Mouse (Mus musculus) CH12.LX (cell line): ENCODE data around the gene Vps51. TPM values are rescaled to one million over a fixed set of nuclear protein-coding genes. Genes with fewer than 3 reads are reported as not detected.

Source experiments
- DNase-seq: peaks from one replicate; pipeline ENCODE4 v3.0.0-alpha.2; 2013; ENCODE audit errors: extremely low read depth
- H3K27ac ChIP-seq: 2 replicates; pipeline ENCODE4 v1.5.1; 2012; ENCODE audit warnings: low read depth, mild to moderate bottlenecking, control low read depth, moderate library complexity; ENCODE audit not compliant: insufficient read depth
- H3K27me3 ChIP-seq: replicated peaks from 2 replicates; pipeline ENCODE3; 2012; ENCODE audit warnings: inconsistent platforms
- H3K36me3 ChIP-seq, 2 experiments: replicated peaks in 1 of 2; 2 replicates each; pipeline versions ENCODE3 to v1.6.1; 2012; ENCODE audit warnings: inconsistent platforms in 1 of 2, low read length in 1 of 2, mild to moderate bottlenecking in 1 of 2, mixed read lengths in 1 of 2, moderate library complexity in 1 of 2; ENCODE audit not compliant: control insufficient read depth in 1 of 2, insufficient read depth in 1 of 2
- H3K4me1 ChIP-seq, 2 experiments: 2 replicates each; pipeline ENCODE4 v1.6.1; 2012; ENCODE audit warnings: inconsistent platforms in 1 of 2, moderate library complexity in 1 of 2; ENCODE audit not compliant: insufficient read depth in 2 of 2, control insufficient read depth in 1 of 2
- H3K4me2 ChIP-seq: 2 replicates; pipeline ENCODE4 v1.6.1; 2012; ENCODE audit warnings: low read depth, mild to moderate bottlenecking, control low read depth; ENCODE audit not compliant: poor library complexity, insufficient read depth, severe bottlenecking
- H3K4me3 ChIP-seq, 3 experiments: fragments of 150-350 bp in 1 of 3; sonication (generic) in 1 of 3; replicated peaks in 1 of 3; 2 replicates each; pipeline versions ENCODE3 to v1.5.1; 2011 to 2012; ENCODE audit warnings: low read depth in 2 of 3, low read length in 2 of 3, mild to moderate bottlenecking in 2 of 3, moderate library complexity in 2 of 3, control low read depth in 1 of 3, improper control_type of control experiment in 1 of 3, inconsistent platforms in 1 of 3, mixed read lengths in 1 of 3; ENCODE audit not compliant: poor library complexity in 1 of 3
- H3K79me2 ChIP-seq: replicated peaks from 2 replicates; pipeline ENCODE4 v1.6.1; 2012; ENCODE audit warnings: mild to moderate bottlenecking, moderate library complexity; ENCODE audit not compliant: control insufficient read depth, poor library complexity, insufficient read depth, severe bottlenecking; ENCODE audit errors: extremely low read depth
- H3K9ac ChIP-seq: 2 replicates; pipeline ENCODE4 v1.6.1; 2012; ENCODE audit warnings: low read depth, mild to moderate bottlenecking, control low read depth, moderate library complexity; ENCODE audit not compliant: insufficient read depth
- H3K9me3 ChIP-seq: replicated peaks from 2 replicates; pipeline ENCODE3; 2012; ENCODE audit warnings: low read length, inconsistent platforms, mixed read lengths
- BHLHE40 ChIP-seq: IDR thresholded peaks from 2 replicates; pipeline ENCODE4 v1.6.1; 2011; ENCODE audit warnings: mild to moderate bottlenecking, low read depth, low read length, improper control_type of control experiment
- CHD1 ChIP-seq: IDR thresholded peaks from 2 replicates; pipeline ENCODE4 v1.6.1; 2012; ENCODE audit warnings: low read depth, low read length, improper control_type of control experiment, inconsistent platforms
- CHD2 ChIP-seq: IDR thresholded peaks from 2 replicates; pipeline ENCODE4 v1.6.1; 2011; ENCODE audit warnings: low read length, improper control_type of control experiment
- CTCF ChIP-seq, 2 experiments: IDR thresholded peaks in 1 of 2; conservative IDR thresholded peaks in 1 of 2; 2 replicates each; pipeline ENCODE4 v1.5.1; 2011 to 2012; ENCODE audit warnings: low read depth in 2 of 2, low read length in 2 of 2, improper control_type of control experiment in 1 of 2, inconsistent platforms in 1 of 2, mild to moderate bottlenecking in 1 of 2, moderate library complexity in 1 of 2
- E2F4 ChIP-seq: IDR thresholded peaks from 2 replicates; pipeline ENCODE4 v1.6.1; 2011; ENCODE audit warnings: low read depth, low read length, improper control_type of control experiment; ENCODE audit not compliant: insufficient replicate concordance
- ELF1 ChIP-seq: IDR thresholded peaks from 2 replicates; pipeline ENCODE4 v1.6.1; 2014; ENCODE audit warnings: low read depth, mild to moderate bottlenecking, inconsistent platforms, low read length, improper control_type of control experiment
- EP300 ChIP-seq: IDR thresholded peaks from 2 replicates; pipeline ENCODE4 v1.6.1; 2011; ENCODE audit warnings: low read length, improper control_type of control experiment
- ETS1 ChIP-seq: conservative IDR thresholded peaks from 2 replicates; pipeline ENCODE4 v1.6.1; 2012; ENCODE audit warnings: low read depth, mild to moderate bottlenecking, inconsistent platforms, low read length, improper control_type of control experiment, moderate library complexity
- GABPA ChIP-seq: IDR thresholded peaks from 2 replicates; pipeline ENCODE4 v1.6.1; 2012; ENCODE audit warnings: low read depth, low read length, improper control_type of control experiment, inconsistent platforms; ENCODE audit not compliant: insufficient replicate concordance
- HCFC1 ChIP-seq: IDR thresholded peaks from 2 replicates; pipeline ENCODE4 v1.6.1; 2012; ENCODE audit warnings: low read depth, mild to moderate bottlenecking, inconsistent platforms, low read length, improper control_type of control experiment
- IRF4 ChIP-seq: IDR thresholded peaks from 2 replicates; pipeline ENCODE4 v1.6.1; 2014; ENCODE audit warnings: low read depth, mild to moderate bottlenecking, inconsistent platforms, low read length, improper control_type of control experiment
- JUN ChIP-seq: IDR thresholded peaks from 2 replicates; pipeline ENCODE4 v1.6.1; 2011; ENCODE audit warnings: low read depth, mild to moderate bottlenecking, low read length, improper control_type of control experiment, moderate library complexity; ENCODE audit not compliant: insufficient read depth
- JUND ChIP-seq: conservative IDR thresholded peaks from 2 replicates; pipeline ENCODE4 v1.6.1; 2011; ENCODE audit warnings: low read depth, low read length, improper control_type of control experiment
- KAT2A ChIP-seq: IDR thresholded peaks from 2 replicates; pipeline ENCODE4 v1.6.1; 2012; ENCODE audit warnings: low read length, improper control_type of control experiment, inconsistent platforms; ENCODE audit not compliant: insufficient replicate concordance
- MAFK ChIP-seq: IDR thresholded peaks from 2 replicates; pipeline ENCODE4 v1.6.1; 2011; ENCODE audit warnings: low read length, improper control_type of control experiment; ENCODE audit not compliant: insufficient replicate concordance
- MAX ChIP-seq: IDR thresholded peaks from 2 replicates; pipeline ENCODE4 v1.6.1; 2011; ENCODE audit warnings: low read length, improper control_type of control experiment
- MAZ ChIP-seq: IDR thresholded peaks from 2 replicates; pipeline ENCODE4 v1.6.1; 2012; ENCODE audit warnings: low read depth, mild to moderate bottlenecking, inconsistent platforms, low read length, improper control_type of control experiment, moderate library complexity
- MEF2A ChIP-seq: IDR thresholded peaks from 2 replicates; pipeline ENCODE4 v1.6.1; 2014; ENCODE audit warnings: low read depth, mild to moderate bottlenecking, inconsistent platforms, low read length, improper control_type of control experiment, borderline replicate concordance
- MYC ChIP-seq: IDR thresholded peaks from 2 replicates; pipeline ENCODE4 v1.6.1; 2011; ENCODE audit warnings: low read depth, mild to moderate bottlenecking, improper control_type of control experiment, low read length
- NELFE ChIP-seq: IDR thresholded peaks from 2 replicates; pipeline ENCODE4 v1.6.1; 2011; ENCODE audit warnings: low read depth, low read length, improper control_type of control experiment
- NRF1 ChIP-seq: IDR thresholded peaks from 2 replicates; pipeline ENCODE4 v1.6.1; 2014; ENCODE audit warnings: low read depth, mild to moderate bottlenecking, inconsistent platforms, low read length, improper control_type of control experiment, moderate library complexity
- PAX5 ChIP-seq: IDR thresholded peaks from 2 replicates; pipeline ENCODE4 v1.6.1; 2012; ENCODE audit warnings: low read length, inconsistent platforms, mixed read lengths
- POLR2A ChIP-seq: IDR thresholded peaks from 2 replicates; pipeline ENCODE4 v1.6.1; 2011; ENCODE audit warnings: low read depth, mild to moderate bottlenecking, improper control_type of control experiment, low read length
- POLR2AphosphoS2 ChIP-seq: IDR thresholded peaks from 2 replicates; pipeline ENCODE4 v1.6.1; 2011; ENCODE audit warnings: low read depth, low read length, improper control_type of control experiment
- RAD21 ChIP-seq: IDR thresholded peaks from 2 replicates; pipeline ENCODE4 v1.6.1; 2011; ENCODE audit warnings: low read depth, mild to moderate bottlenecking, low read length, improper control_type of control experiment, moderate library complexity
- RCOR1 ChIP-seq: conservative IDR thresholded peaks from 2 replicates; pipeline ENCODE4 v1.6.1; 2012; ENCODE audit warnings: low read depth, mild to moderate bottlenecking, inconsistent platforms, low read length, improper control_type of control experiment
- SIN3A ChIP-seq: IDR thresholded peaks from 2 replicates; pipeline ENCODE4 v1.6.1; 2012; ENCODE audit warnings: low read length, improper control_type of control experiment, inconsistent platforms
- SMC3 ChIP-seq: IDR thresholded peaks from 2 replicates; pipeline ENCODE4 v1.6.1; 2011; ENCODE audit warnings: low read depth, low read length, improper control_type of control experiment
- TBP ChIP-seq: conservative IDR thresholded peaks from 2 replicates; pipeline ENCODE4 v1.6.1; 2011; ENCODE audit warnings: low read depth, low read length, improper control_type of control experiment
- TCF12 ChIP-seq: IDR thresholded peaks from 2 replicates; pipeline ENCODE4 v1.6.1; 2014; ENCODE audit warnings: low read depth, mild to moderate bottlenecking, inconsistent platforms, low read length, improper control_type of control experiment
- UBTF ChIP-seq: IDR thresholded peaks from 2 replicates; pipeline ENCODE4 v1.6.1; 2012; ENCODE audit warnings: low read depth, mild to moderate bottlenecking, inconsistent platforms, low read length, improper control_type of control experiment, moderate library complexity
- USF1 ChIP-seq: IDR thresholded peaks from 2 replicates; pipeline ENCODE4 v1.6.1; 2014; ENCODE audit warnings: low read depth, mild to moderate bottlenecking, inconsistent platforms, low read length, improper control_type of control experiment
- USF2 ChIP-seq: conservative IDR thresholded peaks from 2 replicates; pipeline ENCODE4 v1.6.1; 2011; ENCODE audit warnings: low read depth, low read length, improper control_type of control experiment
- ZC3H11A ChIP-seq: IDR thresholded peaks from 2 replicates; pipeline ENCODE4 v1.6.1; 2012; ENCODE audit warnings: low read depth, mild to moderate bottlenecking, inconsistent platforms, low read length, improper control_type of control experiment
- ZKSCAN1 ChIP-seq: IDR thresholded peaks from 2 replicates; pipeline ENCODE4 v1.6.1; 2012; ENCODE audit warnings: low read depth, inconsistent platforms, low read length, improper control_type of control experiment, borderline replicate concordance
- ZMIZ1 ChIP-seq: IDR thresholded peaks from 2 replicates; pipeline ENCODE4 v1.6.1; 2012; ENCODE audit warnings: low read depth, mild to moderate bottlenecking, inconsistent platforms, low read length, improper control_type of control experiment
- ZNF384 ChIP-seq: IDR thresholded peaks from 2 replicates; pipeline ENCODE4 v1.6.1; 2012; ENCODE audit warnings: low read depth, low read length, improper control_type of control experiment, inconsistent platforms
- dilution Hi-C: fragments of 300-500 bp; cut with MboI; formaldehyde crosslinking; loops from 2 replicates; pipeline ENCODE4 v1.14.3; 2020; ENCODE audit warnings: low sequenced_read_pairs; ENCODE audit not compliant: extremely low pct_unique_long_range_greater_than_20kb, extremely low pct_ligation_motif_present
- in situ Hi-C: fragments of 300-500 bp; cut with MboI; formaldehyde crosslinking; loops from 3 replicates; pipeline ENCODE4 v1.14.3; 2019; ENCODE audit warnings: low sequenced_read_pairs, low pct_ligation_motif_present, low pct_unique_long_range_greater_than_20kb, mixed read lengths
- polyA plus RNA-seq: library from polyadenylated mRNA; unstranded; fragments of >175 nt; gene quantifications from 2 replicates; pipeline ENCODE4 v1.2.1, GENCODE M21; 2012; ENCODE audit warnings: low read depth; ENCODE audit not compliant: insufficient read length
- total RNA-seq, 2 experiments: library from RNA; depleted of rRNA; stranded (reverse); fragments of 300-350 nt in 1 of 2; fragments of >200 nt in 1 of 2; gene quantifications; 2 replicates each; pipeline ENCODE4 v1.2.3; 2012 to 2014

Gene Vps51
- total RNA-seq (2012; rRNA removed) (44.7 and 48.2 TPM in 2 replicates), total RNA-seq (2014; rRNA removed) (37.0 and 37.7 TPM in 2 replicates), polyA plus RNA-seq (44.1 and 51.2 TPM in 2 replicates)

DNA sequence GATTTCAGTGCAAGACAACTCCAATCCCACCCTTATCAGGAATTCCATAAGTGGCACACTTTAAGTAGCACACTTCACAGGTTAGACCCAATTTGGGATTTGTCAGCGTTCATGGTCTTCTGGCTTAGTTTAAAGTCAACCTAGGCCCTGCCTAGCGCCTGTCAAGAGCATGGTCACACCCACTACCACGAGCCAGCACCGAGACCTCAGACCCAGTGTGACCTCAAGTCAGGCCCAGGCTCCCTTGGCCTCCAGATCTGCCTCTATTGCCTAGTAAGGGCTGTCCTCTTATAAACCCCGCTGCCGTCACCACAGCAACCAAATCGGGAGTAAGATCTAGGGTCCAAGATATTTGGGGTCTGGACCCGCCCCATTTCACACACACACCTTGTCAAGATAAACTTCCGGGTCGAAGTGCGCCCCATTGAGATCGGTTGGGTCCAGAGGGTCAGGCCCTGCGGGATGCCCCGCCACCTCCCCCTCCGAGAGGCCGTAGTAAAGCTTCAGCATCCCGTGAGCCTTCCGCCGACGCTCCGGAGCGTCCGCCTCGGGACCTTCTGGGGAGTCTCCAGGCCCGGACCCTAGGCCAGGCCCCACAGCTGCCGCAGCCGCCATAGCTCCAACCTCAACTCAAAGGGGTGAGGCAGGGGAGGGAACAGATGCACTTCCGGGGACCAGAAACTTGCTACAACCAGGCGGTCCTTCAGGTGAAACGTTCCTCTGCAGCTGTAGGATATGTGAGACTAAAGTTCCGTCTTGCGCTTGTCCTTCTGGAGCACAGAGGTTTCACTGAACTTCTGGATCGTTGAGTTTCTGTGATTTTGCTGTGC lies at the start of gene Vps51:
Vps51 (minus strand) TSS at position 668 of the 830 bp plus-strand sequence.
- peak within 1 kb of the TSS; percentile 80 to 97 (median 97) for H3K4me3 ChIP-seq
- peak; percentile 93 for DNase-seq
- in situ Hi-C loops (no loop called here), dilution Hi-C loops (no loop called here)
- H3K4me2 ChIP-seq: peak within 1 kb of the TSS; percentile 92
- peaks cover 34 to 58% of the 10 kb centered on the region in 2 experiments for H3K36me3 ChIP-seq
- H3K79me2 ChIP-seq: peaks cover 20% of the 10 kb centered on the region
- peak within 1 kb of the TSS; percentile 90 for H3K9ac ChIP-seq
- H3K9me3 ChIP-seq: no peaks in the 10 kb centered on the region
- H3K27ac ChIP-seq: peak within 1 kb of the TSS; percentile 65; the same call in 1 of the 2 replicates
- H3K4me1 ChIP-seq: peaks cover 3 to 26% of the 10 kb centered on the region in 2 experiments
- no peaks in the 10 kb centered on the region for H3K27me3 ChIP-seq
- TF ChIP-seq RAD21: no peak
- TF ChIP-seq POLR2A: peak; percentile 72
- peak; percentile 85; the same call in 1 of the 2 replicates for TF ChIP-seq CHD2
- TF ChIP-seq TCF12: peak; percentile 86
- no peak for TF ChIP-seq ETS1
- 0 out of 2 replicates have a peak, but pooled peaks have one; percentile 28 for TF ChIP-seq CHD1
- TF ChIP-seq NELFE: peak; percentile 75
- TF ChIP-seq KAT2A: peak; percentile 91; the same call in 1 of the 2 replicates
- peak; percentile 88 for TF ChIP-seq MAX
- TF ChIP-seq JUND: peak; percentile 41; the same call in 1 of the 2 replicates
- TF ChIP-seq IRF4: peak; percentile 78
- TF ChIP-seq USF1: no peak
- no peak for TF ChIP-seq ZC3H11A
- TF ChIP-seq NRF1: peak; percentile 55
- peak; percentile 71 for TF ChIP-seq MEF2A
- TF ChIP-seq HCFC1: peak; percentile 92
- 0 out of 2 replicates have a peak, but pooled peaks have one; percentile 31 for TF ChIP-seq ZMIZ1
- no peak for TF ChIP-seq EP300
- TF ChIP-seq CTCF (conservative IDR thresholded peaks at IDR 0.05 in 1 of 2, IDR thresholded peaks at IDR 0.05 in 1 of 2; ENCODE audit: low read depth in 2 of 2, low read length in 2 of 2): no peak
- peak; percentile 83; the same call in 1 of the 2 replicates for TF ChIP-seq MYC
- TF ChIP-seq ZKSCAN1: no peak
- TF ChIP-seq SIN3A: peak; percentile 99
- TF ChIP-seq BHLHE40: 0 out of 2 replicates have a peak, but pooled peaks have one; percentile 32
- TF ChIP-seq TBP: peak; percentile 87
- no peak for TF ChIP-seq PAX5
- no peak for TF ChIP-seq MAFK
- no peak for TF ChIP-seq UBTF
- 0 out of 2 replicates have a peak, but pooled peaks have one; percentile 40 for TF ChIP-seq RCOR1
- TF ChIP-seq E2F4: no peak
- peak; percentile 89 for TF ChIP-seq ELF1
- TF ChIP-seq MAZ: no peak; the same call in none of the 2 replicates
- TF ChIP-seq ZNF384: peak; percentile 50
- TF ChIP-seq SMC3: no peak
- TF ChIP-seq GABPA: peak; percentile 23; the same call in 1 of the 2 replicates
- TF ChIP-seq JUN: no peak
- peak; percentile 61; the same call in 1 of the 2 replicates for TF ChIP-seq POLR2AphosphoS2
- no peak for TF ChIP-seq USF2
